Mouse (Mus musculus) CH12.LX (cell line): Measurements from ENCODE around the gene Malrd1. TPM values are rescaled to one million over a fixed set of nuclear protein-coding genes. Genes with fewer than 3 reads are reported as not detected.

Source experiments
- DNase-seq: peaks from one replicate; pipeline ENCODE4 v3.0.0-alpha.2; 2013; ENCODE audit errors: extremely low read depth
- H3K27ac ChIP-seq: 2 replicates; pipeline ENCODE4 v1.5.1; 2012; ENCODE audit warnings: low read depth, mild to moderate bottlenecking, control low read depth, moderate library complexity; ENCODE audit not compliant: insufficient read depth
- H3K27me3 ChIP-seq: replicated peaks from 2 replicates; pipeline ENCODE3; 2012; ENCODE audit warnings: inconsistent platforms
- H3K36me3 ChIP-seq, 2 experiments: replicated peaks in 1 of 2; 2 replicates each; pipeline versions ENCODE3 to v1.6.1; 2012; ENCODE audit warnings: inconsistent platforms in 1 of 2, low read length in 1 of 2, mild to moderate bottlenecking in 1 of 2, mixed read lengths in 1 of 2, moderate library complexity in 1 of 2; ENCODE audit not compliant: control insufficient read depth in 1 of 2, insufficient read depth in 1 of 2
- H3K4me1 ChIP-seq, 2 experiments: 2 replicates each; pipeline ENCODE4 v1.6.1; 2012; ENCODE audit warnings: inconsistent platforms in 1 of 2, moderate library complexity in 1 of 2; ENCODE audit not compliant: insufficient read depth in 2 of 2, control insufficient read depth in 1 of 2
- H3K4me2 ChIP-seq: 2 replicates; pipeline ENCODE4 v1.6.1; 2012; ENCODE audit warnings: low read depth, mild to moderate bottlenecking, control low read depth; ENCODE audit not compliant: poor library complexity, insufficient read depth, severe bottlenecking
- H3K4me3 ChIP-seq, 3 experiments: fragments of 150-350 bp in 1 of 3; sonication (generic) in 1 of 3; replicated peaks in 1 of 3; 2 replicates each; pipeline versions ENCODE3 to v1.5.1; 2011 to 2012; ENCODE audit warnings: low read depth in 2 of 3, low read length in 2 of 3, mild to moderate bottlenecking in 2 of 3, moderate library complexity in 2 of 3, control low read depth in 1 of 3, improper control_type of control experiment in 1 of 3, inconsistent platforms in 1 of 3, mixed read lengths in 1 of 3; ENCODE audit not compliant: poor library complexity in 1 of 3
- H3K79me2 ChIP-seq: replicated peaks from 2 replicates; pipeline ENCODE4 v1.6.1; 2012; ENCODE audit warnings: mild to moderate bottlenecking, moderate library complexity; ENCODE audit not compliant: control insufficient read depth, poor library complexity, insufficient read depth, severe bottlenecking; ENCODE audit errors: extremely low read depth
- H3K9ac ChIP-seq: 2 replicates; pipeline ENCODE4 v1.6.1; 2012; ENCODE audit warnings: low read depth, mild to moderate bottlenecking, control low read depth, moderate library complexity; ENCODE audit not compliant: insufficient read depth
- H3K9me3 ChIP-seq: replicated peaks from 2 replicates; pipeline ENCODE3; 2012; ENCODE audit warnings: low read length, inconsistent platforms, mixed read lengths
- CHD2 ChIP-seq: IDR thresholded peaks from 2 replicates; pipeline ENCODE4 v1.6.1; 2011; ENCODE audit warnings: low read length, improper control_type of control experiment
- E2F4 ChIP-seq: IDR thresholded peaks from 2 replicates; pipeline ENCODE4 v1.6.1; 2011; ENCODE audit warnings: low read depth, low read length, improper control_type of control experiment; ENCODE audit not compliant: insufficient replicate concordance
- ELF1 ChIP-seq: IDR thresholded peaks from 2 replicates; pipeline ENCODE4 v1.6.1; 2014; ENCODE audit warnings: low read depth, mild to moderate bottlenecking, inconsistent platforms, low read length, improper control_type of control experiment
- GABPA ChIP-seq: IDR thresholded peaks from 2 replicates; pipeline ENCODE4 v1.6.1; 2012; ENCODE audit warnings: low read depth, low read length, improper control_type of control experiment, inconsistent platforms; ENCODE audit not compliant: insufficient replicate concordance
- RAD21 ChIP-seq: IDR thresholded peaks from 2 replicates; pipeline ENCODE4 v1.6.1; 2011; ENCODE audit warnings: low read depth, mild to moderate bottlenecking, low read length, improper control_type of control experiment, moderate library complexity
- RCOR1 ChIP-seq: conservative IDR thresholded peaks from 2 replicates; pipeline ENCODE4 v1.6.1; 2012; ENCODE audit warnings: low read depth, mild to moderate bottlenecking, inconsistent platforms, low read length, improper control_type of control experiment
- SIN3A ChIP-seq: IDR thresholded peaks from 2 replicates; pipeline ENCODE4 v1.6.1; 2012; ENCODE audit warnings: low read length, improper control_type of control experiment, inconsistent platforms
- UBTF ChIP-seq: IDR thresholded peaks from 2 replicates; pipeline ENCODE4 v1.6.1; 2012; ENCODE audit warnings: low read depth, mild to moderate bottlenecking, inconsistent platforms, low read length, improper control_type of control experiment, moderate library complexity
- USF2 ChIP-seq: conservative IDR thresholded peaks from 2 replicates; pipeline ENCODE4 v1.6.1; 2011; ENCODE audit warnings: low read depth, low read length, improper control_type of control experiment
- ZC3H11A ChIP-seq: IDR thresholded peaks from 2 replicates; pipeline ENCODE4 v1.6.1; 2012; ENCODE audit warnings: low read depth, mild to moderate bottlenecking, inconsistent platforms, low read length, improper control_type of control experiment
- dilution Hi-C: fragments of 300-500 bp; cut with MboI; formaldehyde crosslinking; loops from 2 replicates; pipeline ENCODE4 v1.14.3; 2020; ENCODE audit warnings: low sequenced_read_pairs; ENCODE audit not compliant: extremely low pct_unique_long_range_greater_than_20kb, extremely low pct_ligation_motif_present
- in situ Hi-C: fragments of 300-500 bp; cut with MboI; formaldehyde crosslinking; loops from 3 replicates; pipeline ENCODE4 v1.14.3; 2019; ENCODE audit warnings: low sequenced_read_pairs, low pct_ligation_motif_present, low pct_unique_long_range_greater_than_20kb, mixed read lengths
- polyA plus RNA-seq: library from polyadenylated mRNA; unstranded; fragments of >175 nt; gene quantifications from 2 replicates; pipeline ENCODE4 v1.2.1, GENCODE M21; 2012; ENCODE audit warnings: low read depth; ENCODE audit not compliant: insufficient read length
- total RNA-seq, 2 experiments: library from RNA; depleted of rRNA; stranded (reverse); fragments of 300-350 nt in 1 of 2; fragments of >200 nt in 1 of 2; gene quantifications; 2 replicates each; pipeline ENCODE4 v1.2.3; 2012 to 2014

The Malrd1 gene
- total and polyA plus RNA-seq, 3 experiments: not detected

GRCm38 (mm10) chr2:16248861-16249260 is 722.6 kb downstream of the Malrd1 start:
- Histone ChIP-seq H3K4me2 (no peak overlapping the region), H3K4me3 (no peak overlapping the region), H3K4me1 (no peaks in the 10 kb centered on the region), H3K79me2 (no peaks in the 10 kb centered on the region), H3K27me3 (no peaks in the 10 kb centered on the region), H3K9me3 (no peaks in the 10 kb centered on the region), H3K36me3 (no peaks in the 10 kb centered on the region), H3K27ac (no peak overlapping the region), H3K9ac (no peak overlapping the region)
- dilution Hi-C loops (no loop called here), in situ Hi-C loops (no loop called here)
- TF ChIP-seq USF2: no peak
- no peak for TF ChIP-seq RCOR1
- no peak for DNase-seq

- Histone ChIP-seq H3K27me3 (no peaks in the 10 kb centered on the region), H3K4me3 (no peak overlapping the region), H3K27ac (no peak overlapping the region), H3K79me2 (no peaks in the 10 kb centered on the region), H3K4me1 (no peaks in the 10 kb centered on the region), H3K4me2 (no peak overlapping the region), H3K9me3 (no peaks in the 10 kb centered on the region), H3K9ac (no peak overlapping the region), H3K36me3 (no peaks in the 10 kb centered on the region)
- dilution Hi-C loops: no loop called here
- in situ Hi-C loops: no loop called here
- no peak for DNase-seq
- TF ChIP-seq E2F4 (no peak), UBTF (no peak), CHD2 (no peak), RAD21 (no peak), ZC3H11A (no peak), USF2 (no peak), GABPA (no peak), SIN3A (no peak), ELF1 (no peak)
Observed at GRCm38 (mm10) chr2:16252274-16252673, 726.0 kb downstream of the Malrd1 start.
